Mouse (Mus musculus) heart, embryonic 13.5 days (tissue): ENCODE results near the gene Stk38l. TPM values are rescaled to one million over a fixed set of nuclear protein-coding genes. Genes with fewer than 3 reads are reported as not detected.

ENCODE experiments used
- ATAC-seq: fragments of 200-750 bp; cut with Nextera tagmentation; 2 replicates; pipeline ENCODE4 v1.8.0; 2017; ENCODE audit warnings: moderate TSS enrichment; ENCODE audit not compliant: insufficient number of reproducible peaks, low FRiP score, low TSS enrichment; ENCODE audit errors: extremely low read depth
- H3K27ac ChIP-seq: fragments of 300-500 bp; sonication (generic); replicated peaks from 2 replicates; pipeline ENCODE4 v1.5.1; 2015; ENCODE audit warnings: moderate library complexity, mild to moderate bottlenecking, inconsistent platforms
- H3K27me3 ChIP-seq: fragments of 300-500 bp; sonication (generic); replicated peaks from 2 replicates; pipeline ENCODE4 v1.6.1; 2015; ENCODE audit warnings: mild to moderate bottlenecking, inconsistent platforms
- H3K36me3 ChIP-seq: fragments of 300-500 bp; sonication (generic); 2 replicates; pipeline ENCODE4 v1.6.1; 2015; ENCODE audit warnings: mild to moderate bottlenecking, inconsistent platforms
- H3K4me1 ChIP-seq: fragments of 300-500 bp; sonication (generic); 2 replicates; pipeline ENCODE4 v1.6.1; 2015; ENCODE audit warnings: inconsistent platforms
- H3K4me2 ChIP-seq: fragments of 300-500 bp; sonication (generic); 2 replicates; pipeline ENCODE4 v1.6.1; 2015; ENCODE audit warnings: inconsistent platforms, mild to moderate bottlenecking, moderate library complexity
- H3K4me3 ChIP-seq: fragments of 300-500 bp; sonication (generic); 2 replicates; pipeline ENCODE4 v1.5.1; 2015; ENCODE audit warnings: moderate library complexity, mild to moderate bottlenecking, inconsistent platforms
- H3K9ac ChIP-seq: fragments of 300-500 bp; sonication (generic); 2 replicates; pipeline ENCODE4 v1.6.1; 2015; ENCODE audit warnings: inconsistent platforms, mild to moderate bottlenecking, moderate library complexity
- H3K9me3 ChIP-seq: fragments of 300-500 bp; sonication (generic); 2 replicates; pipeline ENCODE4 v1.6.1; 2016; ENCODE audit warnings: inconsistent platforms
- WGBS: fragments of 180-500 bp; shearing (Covaris S2); methylation state at CpG from one replicate; pipeline ENCODE4 v1.1.7; 2015; ENCODE audit warnings: mixed read lengths; 5-methylcytosine and 5-hydroxymethylcytosine counted together
- polyA plus RNA-seq: library from polyadenylated mRNA; unstranded; fragments of >200 nt; fragmentation: Nextera tagmentation; extraction: Ambion mirVana; gene quantifications from 2 replicates; pipeline ENCODE4 v1.2.1, GENCODE M21; 2015

Gene Stk38l
- polyA plus RNA-seq, 1 experiment from 2014 or later: 37.9 TPM

GRCm38 (mm10) chr6:146753560-146754160 is 28.9 kb downstream of the Stk38l start:
- Histone ChIP-seq H3K4me1 (peaks cover 81% of the 10 kb centered on the region), H3K27ac (peak overlapping the region; percentile 81), H3K9me3 (no peaks in the 10 kb centered on the region), H3K27me3 (no peaks in the 10 kb centered on the region), H3K4me3 (no peak overlapping the region), H3K36me3 (no peaks in the 10 kb centered on the region), H3K9ac (peak overlapping the region; percentile 61; the same call in 1 of the 2 replicates), H3K4me2 (peak overlapping the region; percentile 23)
- 34% methylated on average over 2 of the region's 2 CpGs for WGBS
- no peak for ATAC-seq

- Histone ChIP-seq H3K4me3 (no peak overlapping the region), H3K27me3 (no peaks in the 10 kb centered on the region), H3K27ac (no peak overlapping the region), H3K36me3 (peaks cover 12% of the 10 kb centered on the region), H3K4me1 (peaks cover 66% of the 10 kb centered on the region), H3K9me3 (no peaks in the 10 kb centered on the region), H3K4me2 (no peak overlapping the region), H3K9ac (no peak overlapping the region)
- ATAC-seq: no peak
- 77% methylated on average over 2 of the region's 2 CpGs for WGBS
Observed at GRCm38 (mm10) chr6:146755136-146755535, 30.3 kb downstream of the Stk38l start.

GRCm38 (mm10) chr6:146755679-146756078 is 30.9 kb downstream of the Stk38l start:
- no peak overlapping the region for H3K27ac ChIP-seq
- ATAC-seq: no peak
- H3K36me3 ChIP-seq: peaks cover 18% of the 10 kb centered on the region
- no peaks in the 10 kb centered on the region for H3K9me3 ChIP-seq
- H3K4me1 ChIP-seq: peaks cover 61% of the 10 kb centered on the region
- no peak overlapping the region for H3K4me2 ChIP-seq
- H3K9ac ChIP-seq: no peak overlapping the region
- no peak overlapping the region for H3K4me3 ChIP-seq
- WGBS: 86% methylated on average over 4 of the region's 4 CpGs
- H3K27me3 ChIP-seq: no peaks in the 10 kb centered on the region

- Histone ChIP-seq H3K4me1 (peaks cover 27% of the 10 kb centered on the region), H3K4me2 (no peak overlapping the region), H3K4me3 (no peak overlapping the region), H3K36me3 (peaks cover 36% of the 10 kb centered on the region), H3K9me3 (no peaks in the 10 kb centered on the region), H3K27ac (no peak overlapping the region), H3K27me3 (no peaks in the 10 kb centered on the region), H3K9ac (no peak overlapping the region)
- ATAC-seq: no peak
- 90% methylated on average over 2 of the region's 2 CpGs for WGBS
Observed at GRCm38 (mm10) chr6:146759027-146759426, 34.2 kb downstream of the Stk38l start.

- 72% methylated on average over 2 of the region's 2 CpGs for whole genome bisulfite sequencing
Observed at GRCm38 (mm10) chr6:146760022-146760421, 35.2 kb downstream of the Stk38l start.

GRCm38 (mm10) chr6:146760736-146761135 is 35.9 kb downstream of the Stk38l start:
- no peak for ATAC-seq
- no peak overlapping the region for H3K4me2 ChIP-seq
- H3K9ac ChIP-seq: 0 out of 2 replicates have a peak overlapping the region, but pooled peaks have one; percentile 5
- 50% methylated on average over 4 of the region's 4 CpGs for WGBS
- H3K9me3 ChIP-seq: no peaks in the 10 kb centered on the region
- no peaks in the 10 kb centered on the region for H3K27me3 ChIP-seq
- no peak overlapping the region for H3K27ac ChIP-seq
- H3K36me3 ChIP-seq: peaks cover 40% of the 10 kb centered on the region
- no peak overlapping the region for H3K4me3 ChIP-seq
- peaks cover 14% of the 10 kb centered on the region for H3K4me1 ChIP-seq

More at GRCm38 (mm10) chr6:146760022-146760421, 35.2 kb downstream of the Stk38l start:
- no peak for ATAC-seq
- H3K27ac ChIP-seq: no peak overlapping the region
- H3K4me1 ChIP-seq: peaks cover 21% of the 10 kb centered on the region
- no peak overlapping the region for H3K4me3 ChIP-seq
- no peaks in the 10 kb centered on the region for H3K27me3 ChIP-seq
- H3K36me3 ChIP-seq: peaks cover 36% of the 10 kb centered on the region
- no peaks in the 10 kb centered on the region for H3K9me3 ChIP-seq
- no peak overlapping the region for H3K9ac ChIP-seq
- H3K4me2 ChIP-seq: no peak overlapping the region

- H3K27me3 ChIP-seq: no peaks in the 10 kb centered on the region
- no peak for ATAC-seq
- 60% methylated on average over 5 of the region's 5 CpGs for WGBS
- H3K4me2 ChIP-seq: no peak overlapping the region
- no peak overlapping the region for H3K27ac ChIP-seq
- H3K36me3 ChIP-seq: peaks cover 56% of the 10 kb centered on the region
- H3K9ac ChIP-seq: no peak overlapping the region
- peaks cover 4% of the 10 kb centered on the region; the same call in 1 of the 2 replicates for H3K4me1 ChIP-seq
- no peaks in the 10 kb centered on the region for H3K9me3 ChIP-seq
- no peak overlapping the region for H3K4me3 ChIP-seq
Observed at GRCm38 (mm10) chr6:146762264-146762898, 37.6 kb downstream of the Stk38l start.

GRCm38 (mm10) chr6:146764593-146764992 is 39.8 kb downstream of the Stk38l start:
- H3K36me3 ChIP-seq: peaks cover 69% of the 10 kb centered on the region
- no peak overlapping the region for H3K27ac ChIP-seq
- no peak for ATAC-seq
- H3K4me2 ChIP-seq: no peak overlapping the region
- WGBS: 43% methylated on average over 2 of the region's 2 CpGs
- peaks cover 7% of the 10 kb centered on the region; the same call in 1 of the 2 replicates for H3K4me1 ChIP-seq
- H3K27me3 ChIP-seq: no peaks in the 10 kb centered on the region
- H3K4me3 ChIP-seq: no peak overlapping the region
- H3K9ac ChIP-seq: no peak overlapping the region; the same call in 1 of the 2 replicates
- no peaks in the 10 kb centered on the region for H3K9me3 ChIP-seq

GRCm38 (mm10) chr6:146765270-146765669 is 40.5 kb downstream of the Stk38l start:
- ATAC-seq: no peak
- Histone ChIP-seq H3K27ac (no peak overlapping the region), H3K4me1 (peaks cover 13% of the 10 kb centered on the region; the same call in 1 of the 2 replicates), H3K9me3 (no peaks in the 10 kb centered on the region), H3K9ac (no peak overlapping the region), H3K36me3 (peaks cover 69% of the 10 kb centered on the region), H3K27me3 (no peaks in the 10 kb centered on the region), H3K4me3 (no peak overlapping the region), H3K4me2 (no peak overlapping the region)
- 78% methylated on average over 4 of the region's 4 CpGs for WGBS

GRCm38 (mm10) chr6:146768813-146769404 is 44.1 kb downstream of the Stk38l start:
- H3K4me3 ChIP-seq: no peak overlapping the region
- WGBS: 91% methylated on average over 10 of the region's 10 CpGs
- no peak overlapping the region for H3K27ac ChIP-seq
- no peak overlapping the region for H3K4me2 ChIP-seq
- H3K27me3 ChIP-seq: no peaks in the 10 kb centered on the region
- no peak for ATAC-seq
- H3K36me3 ChIP-seq: peaks cover 82% of the 10 kb centered on the region
- no peaks in the 10 kb centered on the region for H3K9me3 ChIP-seq
- H3K9ac ChIP-seq: no peak overlapping the region
- peaks cover 13% of the 10 kb centered on the region; the same call in 1 of the 2 replicates for H3K4me1 ChIP-seq

GRCm38 (mm10) chr6:146770005-146770745 is 45.4 kb downstream of the Stk38l start:
- peaks cover 93% of the 10 kb centered on the region for H3K36me3 ChIP-seq
- H3K4me3 ChIP-seq: no peak overlapping the region
- no peak overlapping the region for H3K9ac ChIP-seq
- 0 out of 2 replicates have a peak, but pooled peaks cover 9% of the 10 kb centered on the region for H3K4me1 ChIP-seq
- H3K9me3 ChIP-seq: no peaks in the 10 kb centered on the region
- 62% methylated on average over 6 of the region's 6 CpGs for WGBS
- no peak for ATAC-seq
- no peaks in the 10 kb centered on the region for H3K27me3 ChIP-seq
- peak overlapping the region; percentile 41 for H3K27ac ChIP-seq
- no peak overlapping the region for H3K4me2 ChIP-seq
